Mouse (Mus musculus): ENCODE measurements around the gene Fam240a. TPM values are rescaled to one million over a fixed set of nuclear protein-coding genes. Genes with fewer than 3 reads are reported as not detected.

The Fam240a gene
- polyA plus RNA-seq, 1 experiment from 2014 or later, result not detected

DNA sequence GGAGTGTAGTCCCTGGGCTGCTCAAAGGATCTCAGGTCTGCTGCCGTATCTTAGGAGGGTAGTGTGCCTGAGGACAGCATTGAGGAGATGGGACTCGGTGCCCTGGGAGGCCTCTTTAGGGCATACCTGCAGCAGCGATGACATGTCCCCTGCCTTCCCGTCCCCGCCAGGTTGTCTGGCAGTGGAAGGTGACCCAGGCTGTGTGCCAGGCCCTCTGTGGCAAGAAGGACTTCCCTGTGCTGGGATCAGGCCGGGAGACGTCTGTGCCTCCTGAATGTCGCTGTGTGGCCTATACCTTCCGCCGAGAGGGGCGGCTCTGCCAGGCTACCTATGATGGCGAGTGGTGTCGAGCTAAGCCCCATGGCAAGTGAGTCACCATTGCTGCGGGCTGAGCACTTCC is 27.7 kb downstream of the Fam240a start:
- Histone ChIP-seq H3K27ac (no peak overlapping the region), H3K4me3 (no peak overlapping the region), H3K4me1 (no peaks in the 10 kb centered on the region), H3K9ac (no peak overlapping the region), H3K4me2 (no peak overlapping the region), H3K9me3 (no peaks in the 10 kb centered on the region), H3K36me3 (replicated peaks) (no peaks in the 10 kb centered on the region), H3K27me3 (replicated peaks) (0 out of 2 replicates have a peak, but pooled peaks cover 3% of the 10 kb centered on the region)
- 90% methylated on average over 14 of the region's 14 CpGs for WGBS
- ATAC-seq (replicated peaks), result no peak

- no peaks in the 10 kb centered on the region for H3K36me3 ChIP-seq (replicated peaks)
- H3K9ac ChIP-seq, result no peak overlapping the region
- no peaks in the 10 kb centered on the region for H3K4me1 ChIP-seq
- no peak for ATAC-seq (replicated peaks)
- no peak overlapping the region for H3K4me2 ChIP-seq
- no peak overlapping the region for H3K4me3 ChIP-seq
- 0 out of 2 replicates have a peak, but pooled peaks cover 3% of the 10 kb centered on the region for H3K27me3 ChIP-seq (replicated peaks)
- no peaks in the 10 kb centered on the region for H3K9me3 ChIP-seq
- no peak overlapping the region for H3K27ac ChIP-seq
- WGBS, result 70% methylated on average over 9 of the region's 9 CpGs
These were observed 29.0 kb downstream of the Fam240a start for GRCm38 (mm10) chr9:110887388-110888303.

DNA sequence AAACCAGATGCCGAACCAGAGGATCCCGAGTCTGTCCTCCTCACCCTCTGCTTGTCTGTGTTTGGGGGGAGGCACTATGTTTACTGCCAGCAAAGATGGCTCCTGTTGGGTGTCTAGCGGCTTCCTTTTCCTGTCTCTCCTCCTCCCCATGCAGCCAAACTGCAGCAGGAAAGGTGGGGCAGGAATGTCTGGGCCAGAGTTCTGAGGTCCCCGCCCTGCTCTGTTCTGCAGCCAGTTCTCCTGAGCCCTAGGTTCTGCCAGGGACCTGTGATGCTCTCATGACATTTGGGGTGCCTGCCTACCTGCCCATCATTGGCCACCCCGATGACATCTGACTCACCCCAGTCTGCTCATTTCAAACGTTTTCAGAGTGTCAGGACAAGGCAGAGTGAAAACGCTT is 34.7 kb downstream of the Fam240a start:
- Histone ChIP-seq H3K4me2 (no peak overlapping the region), H3K9me3 (no peaks in the 10 kb centered on the region), H3K9ac (no peak overlapping the region), H3K27ac (no peak overlapping the region), H3K36me3 (replicated peaks) (no peaks in the 10 kb centered on the region), H3K4me1 (peaks cover 15% of the 10 kb centered on the region), H3K4me3 (no peak overlapping the region), H3K27me3 (replicated peaks) (peaks cover 32% of the 10 kb centered on the region)
- no peak for ATAC-seq (replicated peaks)
- WGBS, result 78% methylated on average over 7 of the region's 7 CpGs

- H3K27ac ChIP-seq, result no peak overlapping the region
- ATAC-seq (replicated peaks), result no peak
- peak overlapping the region; percentile 96 for H3K4me2 ChIP-seq
- no peaks in the 10 kb centered on the region for H3K9me3 ChIP-seq
- WGBS, result 69% methylated on average over 4 of the region's 4 CpGs
- H3K27me3 ChIP-seq (replicated peaks), result peaks cover 32% of the 10 kb centered on the region
- H3K4me3 ChIP-seq, result peak overlapping the region; percentile 48
- no peaks in the 10 kb centered on the region for H3K36me3 ChIP-seq (replicated peaks)
- H3K9ac ChIP-seq, result no peak overlapping the region
- H3K4me1 ChIP-seq, result peaks cover 15% of the 10 kb centered on the region
These were observed 35.9 kb downstream of the Fam240a start for GRCm38 (mm10) chr9:110880772-110881171.

- 2% methylated on average over 43 of the region's 57 CpGs for WGBS
- Histone ChIP-seq H3K27ac (no peak within 1 kb of the TSS), H3K4me1 (peaks cover 19% of the 10 kb centered on the region), H3K4me3 (peak within 1 kb of the TSS; percentile 48), H3K36me3 (replicated peaks) (no peaks in the 10 kb centered on the region), H3K9me3 (no peaks in the 10 kb centered on the region), H3K9ac (peak within 1 kb of the TSS; percentile 30), H3K27me3 (replicated peaks) (peaks cover 32% of the 10 kb centered on the region), H3K4me2 (peak within 1 kb of the TSS; percentile 96)
- ATAC-seq (replicated peaks), result no peak; the same call in 1 of the 2 replicates
These were observed 36.6 kb downstream of the Fam240a start, which contains the start of gene Tmie for GRCm38 (mm10) chr9:110879998-110880561. TSS of gene Tmie (minus strand) at chr9:110880113.

- no peak for ATAC-seq (replicated peaks)
These were observed 37.3 kb downstream of the Fam240a start, which contains the start of gene Als2cl for GRCm38 (mm10) chr9:110879191-110879920. TSS of gene Als2cl (plus strand) at chr9:110879870.

DNA sequence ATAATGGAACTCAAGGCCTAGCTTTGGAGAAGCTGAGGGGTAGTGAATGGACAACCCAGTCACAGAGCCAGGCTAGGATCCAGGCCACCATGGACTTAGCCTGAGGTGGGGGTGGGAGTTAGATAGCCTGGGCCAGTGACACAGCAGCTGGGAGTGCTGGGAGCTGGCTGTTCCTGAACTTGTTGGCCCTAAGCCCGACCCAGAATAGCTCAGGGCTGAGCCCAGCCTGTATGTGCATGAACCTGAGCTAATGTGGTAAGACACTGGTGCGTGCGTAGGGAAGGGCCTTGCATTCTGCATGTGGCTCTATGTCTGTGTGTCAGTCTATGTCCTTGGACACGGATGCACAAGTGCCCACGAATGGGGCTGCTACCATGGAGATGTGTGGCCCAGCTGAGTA is 38.8 kb downstream of the Fam240a start:
- H3K9me3 ChIP-seq, result no peaks in the 10 kb centered on the region
- peaks cover 37% of the 10 kb centered on the region for H3K4me1 ChIP-seq
- H3K4me3 ChIP-seq, result no peak overlapping the region
- H3K27me3 ChIP-seq (replicated peaks), result peaks cover 32% of the 10 kb centered on the region
- H3K4me2 ChIP-seq, result no peak overlapping the region
- no peak overlapping the region for H3K9ac ChIP-seq
- ATAC-seq (replicated peaks), result no peak
- H3K27ac ChIP-seq, result no peak overlapping the region
- no peaks in the 10 kb centered on the region for H3K36me3 ChIP-seq (replicated peaks)
- WGBS, result 81% methylated on average over 5 of the region's 5 CpGs

More at GRCm38 (mm10) chr9:110879191-110879920, 37.3 kb downstream of the Fam240a start, which contains the start of gene Als2cl:
- H3K27ac ChIP-seq, result no peak within 1 kb of the TSS
- peak within 1 kb of the TSS; percentile 48 for H3K4me3 ChIP-seq
- no peaks in the 10 kb centered on the region for H3K9me3 ChIP-seq
- peaks cover 32% of the 10 kb centered on the region for H3K27me3 ChIP-seq (replicated peaks)
- 16% methylated on average over 12 of the region's 12 CpGs for WGBS
- peak within 1 kb of the TSS; percentile 30 for H3K9ac ChIP-seq
- H3K4me2 ChIP-seq, result peak within 1 kb of the TSS; percentile 96
- H3K36me3 ChIP-seq (replicated peaks), result no peaks in the 10 kb centered on the region
- H3K4me1 ChIP-seq, result peaks cover 26% of the 10 kb centered on the region

- 85% methylated on average over 1 of the region's 1 CpGs for WGBS
- peaks cover 37% of the 10 kb centered on the region for H3K4me1 ChIP-seq
- H3K4me3 ChIP-seq, result no peak overlapping the region
- H3K9me3 ChIP-seq, result no peaks in the 10 kb centered on the region
- peaks cover 32% of the 10 kb centered on the region for H3K27me3 ChIP-seq (replicated peaks)
- H3K9ac ChIP-seq, result no peak overlapping the region
- no peak overlapping the region for H3K4me2 ChIP-seq
- no peaks in the 10 kb centered on the region for H3K36me3 ChIP-seq (replicated peaks)
- no peak overlapping the region for H3K27ac ChIP-seq
- no peak for ATAC-seq (replicated peaks)
These were observed 39.3 kb downstream of the Fam240a start for GRCm38 (mm10) chr9:110877353-110877752.

DNA sequence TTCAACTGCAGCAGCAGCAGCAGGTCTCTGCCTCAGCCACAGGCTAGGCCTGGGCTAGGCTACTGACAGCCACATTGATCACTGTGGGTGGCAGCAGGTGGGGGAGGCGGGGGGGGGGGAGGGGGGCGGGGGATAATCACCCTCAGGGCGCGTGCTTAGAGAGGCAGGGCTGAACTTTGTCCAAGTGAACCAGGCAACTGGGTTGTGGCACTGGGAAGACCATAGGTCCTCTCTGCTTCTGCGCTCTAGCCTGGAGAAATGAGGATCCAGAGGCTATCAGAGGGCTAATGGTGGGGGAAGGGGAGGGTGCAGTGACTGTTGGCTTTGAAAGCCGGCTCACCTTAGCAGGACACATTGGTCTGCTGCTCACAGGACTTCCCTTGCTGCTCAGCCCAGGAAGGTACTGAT is 41.4 kb downstream of the Fam240a start:
- Histone ChIP-seq H3K27me3 (replicated peaks) (peaks cover 21% of the 10 kb centered on the region), H3K4me1 (peaks cover 32% of the 10 kb centered on the region), H3K9me3 (no peaks in the 10 kb centered on the region), H3K4me3 (no peak overlapping the region), H3K27ac (0 out of 2 replicates have a peak overlapping the region, but pooled peaks have one; percentile 53), H3K9ac (no peak overlapping the region), H3K36me3 (replicated peaks) (no peaks in the 10 kb centered on the region), H3K4me2 (no peak overlapping the region)
- 23% methylated on average over 4 of the region's 6 CpGs for WGBS
- ATAC-seq (replicated peaks), result peak; percentile 21; the same call in 1 of the 2 replicates

GRCm38 (mm10) chr9:110874660-110875191 is 41.9 kb downstream of the Fam240a start:
- peak overlapping the region; percentile 61; the same call in 1 of the 2 replicates for H3K4me2 ChIP-seq
- no peak overlapping the region for H3K9ac ChIP-seq
- 6% methylated on average over 3 of the region's 3 CpGs for WGBS
- peak overlapping the region; percentile 37; the same call in 1 of the 2 replicates for H3K4me3 ChIP-seq
- peaks cover 27% of the 10 kb centered on the region for H3K4me1 ChIP-seq
- no peaks in the 10 kb centered on the region for H3K9me3 ChIP-seq
- peaks cover 15% of the 10 kb centered on the region for H3K27me3 ChIP-seq (replicated peaks)
- 0 out of 2 replicates have a peak overlapping the region, but pooled peaks have one; percentile 53 for H3K27ac ChIP-seq
- no peaks in the 10 kb centered on the region for H3K36me3 ChIP-seq (replicated peaks)
- peak; percentile 61 for ATAC-seq (replicated peaks)

GRCm38 (mm10) chr9:110873681-110874659 is 42.7 kb downstream of the Fam240a start:
- peak overlapping the region; percentile 37 for H3K4me3 ChIP-seq
- WGBS, result 5% methylated on average over 40 of the region's 40 CpGs

More at GRCm38 (mm10) chr9:110873681-110874659, 42.7 kb downstream of the Fam240a start:
- ATAC-seq (replicated peaks), result peak; percentile 82
- Histone ChIP-seq H3K27ac (0 out of 2 replicates have a peak overlapping the region, but pooled peaks have one; percentile 53), H3K36me3 (replicated peaks) (no peaks in the 10 kb centered on the region), H3K4me1 (peaks cover 22% of the 10 kb centered on the region), H3K27me3 (replicated peaks) (peaks cover 8% of the 10 kb centered on the region), H3K4me2 (peak overlapping the region; percentile 61), H3K9me3 (no peaks in the 10 kb centered on the region), H3K9ac (peak overlapping the region; percentile 11; the same call in 1 of the 2 replicates)
